Mouse (Mus musculus): ENCODE measurements at regions not wholly inside any gene's neighbourhood (a gene's known extent, or its start where the extent isn't known, plus 50 kb on each side); places are given as distances from the start of the nearest gene placed in this dataset.

- TF ChIP-seq CHD1 (IDR thresholded peaks at IDR 0.05; ENCODE audit: low read depth, low read length) (no peak), USF2 (IDR thresholded peaks at IDR 0.05; ENCODE audit: borderline replicate concordance in 1 of 2, insufficient read depth in 1 of 2, low read depth in 1 of 2, low read length in 2 of 2) (no peak), MEF2A (IDR thresholded peaks at IDR 0.05; ENCODE audit: extremely low read depth, insufficient replicate concordance, low read depth, low read length, poor library complexity, severe bottlenecking) (no peak), E2F4 (IDR thresholded peaks at IDR 0.05; ENCODE audit: borderline replicate concordance, low read depth, low read length) (no peak), MYC (IDR thresholded peaks at IDR 0.05; ENCODE audit: low read depth, low read length) (no peak), MXI1 (IDR thresholded peaks at IDR 0.05; ENCODE audit: low read depth, low read length) (no peak), HCFC1 (IDR thresholded peaks at IDR 0.05; ENCODE audit: low read depth, low read length) (no peak), ZMIZ1 (IDR thresholded peaks at IDR 0.05; ENCODE audit: low read depth, low read length) (no peak), ZC3H11A (IDR thresholded peaks at IDR 0.05; ENCODE audit: low read depth, low read length) (no peak)
- no peak for DNase-seq (ENCODE audit: low read depth, low spot score)
These were observed 119.1 kb upstream of the Nbea start for GRCm38 (mm10) chr3:56302346-56303185.

GRCm38 (mm10) chr3:56300769-56301168 is 117.3 kb upstream of the Nbea start:
- Histone ChIP-seq H3K4me1 (ENCODE audit: control insufficient read depth in 1 of 2, insufficient read depth in 2 of 2, low read length in 2 of 2) (no peaks in the 10 kb centered on the region), H3K4me3 (ENCODE audit: control insufficient read depth in 1 of 2, insufficient read depth in 1 of 2, low read depth in 2 of 2, low read length in 2 of 2) (no peak overlapping the region), H3K79me2 (ENCODE audit: control insufficient read depth, insufficient read depth, low read length, poor library complexity) (no peaks in the 10 kb centered on the region), H3K36me3 (ENCODE audit: control insufficient read depth in 1 of 2, insufficient read depth in 2 of 2, low read length in 2 of 2) (no peaks in the 10 kb centered on the region), H3K27me3 (ENCODE audit: control insufficient read depth in 1 of 2, insufficient read depth in 2 of 2, low read length in 2 of 2) (no peaks in the 10 kb centered on the region; a peak in 2 of 4 replicates), H3K9me3 (replicated peaks; ENCODE audit: insufficient read depth, low read length) (no peaks in the 10 kb centered on the region), H3K9ac (ENCODE audit: control insufficient read depth, low read depth, low read length, poor library complexity, severe bottlenecking) (no peak overlapping the region), H3K27ac (ENCODE audit: control insufficient read depth, low read depth, low read length) (no peak overlapping the region)
- DNase-seq (ENCODE audit: low read depth, low spot score): no peak
- TF ChIP-seq MAX (IDR thresholded peaks at IDR 0.05; ENCODE audit: low read length): no peak
- no peak for TF ChIP-seq MYB (IDR thresholded peaks at IDR 0.05; ENCODE audit: low read depth, low read length)

More at GRCm38 (mm10) chr3:56302346-56303185, 119.1 kb upstream of the Nbea start:
- H3K9me3 ChIP-seq (replicated peaks; ENCODE audit: insufficient read depth, low read length): no peaks in the 10 kb centered on the region
- no peak overlapping the region for H3K4me3 ChIP-seq (ENCODE audit: control insufficient read depth in 1 of 2, insufficient read depth in 1 of 2, low read depth in 2 of 2, low read length in 2 of 2)
- no peaks in the 10 kb centered on the region for H3K79me2 ChIP-seq (ENCODE audit: control insufficient read depth, insufficient read depth, low read length, poor library complexity)
- no peak overlapping the region for H3K9ac ChIP-seq (ENCODE audit: control insufficient read depth, low read depth, low read length, poor library complexity, severe bottlenecking)
- H3K36me3 ChIP-seq (ENCODE audit: control insufficient read depth in 1 of 2, insufficient read depth in 2 of 2, low read length in 2 of 2): no peaks in the 10 kb centered on the region
- no peaks in the 10 kb centered on the region for H3K4me1 ChIP-seq (ENCODE audit: control insufficient read depth in 1 of 2, insufficient read depth in 2 of 2, low read length in 2 of 2)
- no peaks in the 10 kb centered on the region; a peak in 2 of 4 replicates for H3K27me3 ChIP-seq (ENCODE audit: control insufficient read depth in 1 of 2, insufficient read depth in 2 of 2, low read length in 2 of 2)
- H3K27ac ChIP-seq (ENCODE audit: control insufficient read depth, low read depth, low read length): no peak overlapping the region

GRCm38 (mm10) chr3:56295578-56295977 is 112.1 kb upstream of the Nbea start:
- H3K79me2 ChIP-seq (ENCODE audit: control insufficient read depth, insufficient read depth, low read length, poor library complexity): no peaks in the 10 kb centered on the region
- no peaks in the 10 kb centered on the region for H3K27me3 ChIP-seq (ENCODE audit: control insufficient read depth in 1 of 2, insufficient read depth in 2 of 2, low read length in 2 of 2)
- no peaks in the 10 kb centered on the region for H3K36me3 ChIP-seq (ENCODE audit: control insufficient read depth in 1 of 2, insufficient read depth in 2 of 2, low read length in 2 of 2)
- no peak overlapping the region for H3K9ac ChIP-seq (ENCODE audit: control insufficient read depth, low read depth, low read length, poor library complexity, severe bottlenecking)
- H3K4me3 ChIP-seq (ENCODE audit: control insufficient read depth in 1 of 2, insufficient read depth in 1 of 2, low read depth in 2 of 2, low read length in 2 of 2): no peak overlapping the region
- no peaks in the 10 kb centered on the region for H3K9me3 ChIP-seq (replicated peaks; ENCODE audit: insufficient read depth, low read length)
- no peaks in the 10 kb centered on the region for H3K4me1 ChIP-seq (ENCODE audit: control insufficient read depth in 1 of 2, insufficient read depth in 2 of 2, low read length in 2 of 2)
- H3K27ac ChIP-seq (ENCODE audit: control insufficient read depth, low read depth, low read length): no peak overlapping the region
- DNase-seq (ENCODE audit: low read depth, low spot score): no peak
- no peak for TF ChIP-seq MAFK (IDR thresholded peaks at IDR 0.05; ENCODE audit: borderline replicate concordance, low read depth, low read length)
- no peak for TF ChIP-seq RAD21 (IDR thresholded peaks at IDR 0.05; ENCODE audit: low read depth, low read length)
- TF ChIP-seq TBP (IDR thresholded peaks at IDR 0.05; ENCODE audit: low read depth, low read length): no peak
- no peak for TF ChIP-seq MEF2A (IDR thresholded peaks at IDR 0.05; ENCODE audit: extremely low read depth, insufficient replicate concordance, low read depth, low read length, poor library complexity, severe bottlenecking)
- no peak for TF ChIP-seq ZMIZ1 (IDR thresholded peaks at IDR 0.05; ENCODE audit: low read depth, low read length)
- no peak for TF ChIP-seq TAL1 (IDR thresholded peaks at IDR 0.05; ENCODE audit: low read length)
- TF ChIP-seq ZNF384 (IDR thresholded peaks at IDR 0.05; ENCODE audit: low read depth, low read length): no peak
- TF ChIP-seq GATA1 (IDR thresholded peaks at IDR 0.05; ENCODE audit: low read depth, low read length): no peak
- no peak for TF ChIP-seq SIN3A (IDR thresholded peaks at IDR 0.05; ENCODE audit: low read length)
- TF ChIP-seq BHLHE40 (IDR thresholded peaks at IDR 0.05; ENCODE audit: borderline replicate concordance, low read depth, low read length): no peak
- no peak for TF ChIP-seq CHD1 (IDR thresholded peaks at IDR 0.05; ENCODE audit: low read depth, low read length)
- no peak for TF ChIP-seq MYB (IDR thresholded peaks at IDR 0.05; ENCODE audit: low read depth, low read length)
- no peak for TF ChIP-seq MAZ (IDR thresholded peaks at IDR 0.05; ENCODE audit: low read depth, low read length)
- no peak for TF ChIP-seq NELFE (IDR thresholded peaks at IDR 0.05; ENCODE audit: low read depth, low read length)
- TF ChIP-seq CTCF (IDR thresholded peaks at IDR 0.05 in 2 of 3, conservative IDR thresholded peaks at IDR 0.05 in 1 of 3; ENCODE audit: control insufficient read depth in 1 of 3, insufficient read depth in 1 of 3, low read depth in 2 of 3, low read length in 3 of 3, poor library complexity in 1 of 3, severe bottlenecking in 1 of 3): no peak
- no peak for TF ChIP-seq USF2 (IDR thresholded peaks at IDR 0.05; ENCODE audit: borderline replicate concordance in 1 of 2, insufficient read depth in 1 of 2, low read depth in 1 of 2, low read length in 2 of 2)
- no peak for TF ChIP-seq CHD2 (IDR thresholded peaks at IDR 0.05; ENCODE audit: low read length)
- no peak for TF ChIP-seq E2F4 (IDR thresholded peaks at IDR 0.05; ENCODE audit: borderline replicate concordance, low read depth, low read length)
- TF ChIP-seq ZKSCAN1 (IDR thresholded peaks at IDR 0.05; ENCODE audit: low read depth, low read length): no peak

Data from MEL (cell line).